Mouse (Mus musculus) lung, postnatal 10 days (tissue): ENCODE data around the gene Ap2b1.
"Not testable (repeated sequence)": the region's sequence is repeated elsewhere in the genome, so short reads cannot be mapped to it uniquely, and the experiment has no call there.

Source experiments
- DNase-seq: peaks from one replicate; pipeline ENCODE4 v3.0.0; 2021

The Ap2b1 gene

GRCm38 (mm10) chr11:83298225-83299195, at the start of gene Ap2b1:
TSS of gene Ap2b1 (plus strand) at chr11:83299024.
- DNase-seq, result peak; percentile 96

- DNase-seq, result not testable (repeated sequence)
These were observed 41.6 kb upstream of the Ap2b1 start for GRCm38 (mm10) chr11:83257211-83257610.

GRCm38 (mm10) chr11:83262673-83263072, 36.2 kb upstream of the Ap2b1 start:
- DNase-seq, result no peak

DNA sequence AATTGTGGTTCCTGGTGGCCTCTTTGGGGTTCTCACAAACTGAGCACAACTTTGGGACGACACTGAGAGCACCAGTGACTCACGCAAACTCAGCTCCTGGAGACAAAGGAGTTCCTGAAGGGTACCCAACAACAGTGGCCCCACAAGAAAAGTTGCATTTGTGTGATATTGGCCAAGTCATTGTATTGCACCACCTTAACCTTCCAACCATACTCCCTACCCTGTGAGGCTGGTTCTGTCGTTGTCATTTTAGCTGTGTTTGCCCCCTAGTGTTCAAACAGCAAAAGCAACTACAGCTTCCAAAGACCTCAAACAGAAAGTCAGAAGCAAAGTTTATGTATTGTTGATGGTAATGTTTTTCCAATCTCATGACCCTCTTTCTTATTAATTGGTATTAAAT, 35.7 kb upstream of the Ap2b1 start:
- DNase-seq, result no peak

- no peak for DNase-seq
These were observed 28.0 kb upstream of the Ap2b1 start for GRCm38 (mm10) chr11:83270842-83271150.

- peak; percentile 84 for DNase-seq
These were observed 27.5 kb upstream of the Ap2b1 start for GRCm38 (mm10) chr11:83271151-83271950.

- peak; percentile 46 for DNase-seq
These were observed 26.6 kb upstream of the Ap2b1 start for GRCm38 (mm10) chr11:83271951-83272843.

DNA sequence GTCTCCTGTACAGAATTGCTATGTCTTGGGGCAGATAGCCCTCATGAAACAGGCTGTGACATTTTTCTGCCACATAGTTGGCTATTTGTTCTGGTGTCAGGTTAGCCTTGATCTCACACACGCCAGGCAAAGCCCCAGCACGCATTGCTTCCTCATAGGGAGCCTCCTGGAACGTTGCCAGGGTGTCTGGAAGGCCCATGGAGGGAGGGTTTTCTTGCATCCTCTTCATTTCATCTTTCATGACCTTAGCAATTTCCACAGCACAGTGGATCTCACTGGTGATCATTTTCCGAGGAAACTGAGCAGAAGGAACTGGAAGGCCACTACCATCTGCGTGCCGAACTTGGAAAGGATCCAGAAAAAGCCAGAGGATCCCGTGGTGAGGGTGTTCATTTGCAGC, 22.6 kb upstream of the Ap2b1 start:
- DNase-seq, result peak; percentile 24

GRCm38 (mm10) chr11:83279024-83279423, 19.8 kb upstream of the Ap2b1 start:
- DNase-seq, result no peak

DNA sequence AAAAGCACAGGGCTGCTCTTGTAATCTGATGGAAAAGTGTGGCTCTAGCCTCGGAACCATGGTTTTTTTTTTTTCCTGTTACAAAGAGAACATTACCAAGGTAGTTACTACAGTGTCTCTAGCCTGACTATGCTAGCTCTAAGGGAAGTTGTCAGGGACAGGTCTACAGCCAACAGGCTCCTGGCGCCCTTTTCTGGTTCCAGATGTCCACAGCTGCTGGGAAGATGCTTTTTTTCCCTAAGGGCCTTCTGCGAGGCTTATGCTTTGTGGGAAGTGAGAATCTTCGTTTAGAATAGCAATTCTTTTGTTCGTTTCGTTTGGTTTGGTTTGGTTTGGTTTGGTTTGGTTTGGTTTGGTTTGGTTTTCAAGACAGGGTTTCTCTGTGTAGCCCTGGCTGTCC, 19.1 kb upstream of the Ap2b1 start:
- DNase-seq, result peak; percentile 35

GRCm38 (mm10) chr11:83282084-83282483, 16.7 kb upstream of the Ap2b1 start:
- no peak for DNase-seq

DNA sequence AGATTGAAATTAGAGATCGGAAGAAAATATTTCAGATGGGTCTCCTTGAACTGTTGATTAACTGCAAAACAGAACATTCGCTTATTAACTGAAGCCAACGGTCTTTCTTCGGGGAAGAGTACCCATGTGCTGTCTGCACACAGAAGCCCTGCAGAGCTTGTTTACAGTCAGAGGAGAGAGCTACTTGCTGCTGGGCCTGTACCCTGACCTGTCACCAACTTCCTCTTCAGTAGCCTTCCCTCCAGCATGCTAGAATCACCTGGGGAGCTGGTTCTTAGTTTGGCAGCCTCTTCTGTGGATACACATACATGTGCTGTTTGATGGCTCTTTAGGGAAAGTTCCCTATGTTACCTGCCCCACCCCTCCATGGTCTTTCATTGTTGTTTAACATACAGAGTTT, 13.2 kb upstream of the Ap2b1 start:
- DNase-seq, result no peak

DNA sequence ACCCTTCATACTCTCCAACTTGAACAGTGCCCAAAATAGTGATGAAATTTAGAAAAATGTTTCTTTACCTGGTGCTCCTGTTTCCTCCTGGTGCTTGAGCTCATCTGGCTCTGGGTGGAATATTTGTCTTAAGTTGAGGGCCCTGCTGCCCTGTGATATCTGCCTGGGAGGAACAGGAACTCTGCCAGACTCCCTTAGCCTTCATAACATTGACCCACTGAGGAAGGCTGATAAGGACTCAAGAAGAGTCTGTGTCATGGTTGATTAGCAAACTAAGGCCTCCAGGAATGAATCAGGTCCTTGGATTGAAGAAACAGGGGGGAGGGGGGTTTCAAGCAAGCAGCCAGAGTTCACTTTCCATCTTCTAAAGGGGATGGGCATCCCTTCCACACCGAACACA, 12.3 kb upstream of the Ap2b1 start, which contains the start of gene Slfn14:
Gene Slfn14 (minus strand): TSS at position 161 of the 400 bp plus-strand sequence.
- DNase-seq, result no peak

DNA sequence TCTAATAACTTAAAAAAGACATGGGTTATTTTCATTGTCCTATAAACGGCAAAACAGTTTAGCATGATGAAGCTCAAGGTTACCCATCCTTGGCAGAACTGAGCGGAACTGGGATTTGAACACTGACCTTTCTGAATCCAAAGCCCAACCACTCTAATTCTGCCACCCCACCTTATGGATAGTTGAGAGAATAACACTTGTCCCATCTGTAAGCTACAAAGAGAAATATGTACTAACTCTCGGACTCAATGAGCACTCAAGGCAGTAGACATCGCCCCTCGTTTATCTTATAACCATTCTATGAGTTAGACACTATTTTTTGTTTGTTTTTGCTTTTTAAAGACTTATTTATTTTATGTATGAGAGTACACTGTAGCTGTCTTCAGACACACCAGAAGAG, 9.8 kb upstream of the Ap2b1 start:
- no peak for DNase-seq

- no peak for DNase-seq
These were observed 9.2 kb upstream of the Ap2b1 start for GRCm38 (mm10) chr11:83289633-83290032.

DNA sequence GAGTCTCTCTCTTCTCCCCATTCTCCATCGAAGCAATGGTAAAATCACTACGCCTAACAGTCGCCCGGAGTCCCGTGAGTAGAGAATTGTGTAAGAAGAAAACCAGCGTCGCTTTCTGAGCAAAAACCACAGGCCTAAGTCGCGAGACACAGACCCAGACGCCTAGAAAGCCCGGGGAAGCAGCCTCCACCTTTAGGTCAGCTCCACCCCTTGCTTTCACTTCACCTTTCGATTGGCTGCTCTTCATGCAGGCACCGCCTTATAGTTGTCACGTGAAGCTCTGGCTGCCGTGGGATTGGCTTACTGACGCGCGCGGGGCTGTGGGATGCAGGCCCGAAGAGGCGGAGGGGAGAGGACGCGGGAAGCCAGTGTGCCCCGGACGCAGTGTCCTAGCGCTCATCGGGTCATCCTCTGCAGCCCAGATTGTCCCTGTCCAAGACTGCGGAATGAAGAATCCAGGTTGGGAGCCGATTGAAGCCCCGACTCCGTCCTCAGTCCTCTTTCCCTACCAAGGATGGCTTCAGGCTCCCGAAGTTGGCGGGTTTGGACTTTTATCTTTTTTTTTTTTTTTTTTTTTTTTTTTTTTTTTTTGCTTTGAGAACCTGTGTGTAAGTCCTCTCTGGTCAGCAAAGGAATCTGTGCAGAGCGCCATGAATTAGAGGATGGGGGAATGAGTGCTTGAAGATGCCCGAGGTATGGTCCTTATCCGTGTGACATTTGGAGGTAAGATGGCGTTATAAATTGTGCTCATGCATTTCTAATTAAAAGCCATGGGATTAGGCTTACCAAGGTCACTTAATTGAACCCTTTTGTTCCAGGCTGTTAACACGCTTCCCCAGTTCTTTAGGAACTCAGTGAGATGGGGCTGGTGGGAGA, 7.2 kb upstream of the Ap2b1 start:
- DNase-seq, result peak; percentile 97

DNA sequence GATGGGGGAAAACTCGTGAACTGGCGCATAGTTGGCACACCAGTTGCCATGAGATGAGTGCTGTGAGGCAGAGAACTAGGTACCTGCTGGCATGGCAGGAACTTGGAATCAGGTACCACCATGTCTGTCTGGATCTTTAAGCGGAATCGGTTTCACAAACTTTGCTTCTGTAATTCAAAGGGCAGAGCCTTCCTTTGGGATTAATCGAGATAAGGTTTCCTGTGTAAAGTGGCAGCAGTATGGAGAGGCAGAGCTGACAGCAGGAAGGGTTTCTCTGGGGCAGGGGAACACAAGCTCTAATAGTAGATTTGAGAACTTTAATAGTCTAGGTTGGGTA, 6.6 kb upstream of the Ap2b1 start:
- DNase-seq, result no peak

GRCm38 (mm10) chr11:83293182-83293581, 5.6 kb upstream of the Ap2b1 start:
- DNase-seq, result no peak

DNA sequence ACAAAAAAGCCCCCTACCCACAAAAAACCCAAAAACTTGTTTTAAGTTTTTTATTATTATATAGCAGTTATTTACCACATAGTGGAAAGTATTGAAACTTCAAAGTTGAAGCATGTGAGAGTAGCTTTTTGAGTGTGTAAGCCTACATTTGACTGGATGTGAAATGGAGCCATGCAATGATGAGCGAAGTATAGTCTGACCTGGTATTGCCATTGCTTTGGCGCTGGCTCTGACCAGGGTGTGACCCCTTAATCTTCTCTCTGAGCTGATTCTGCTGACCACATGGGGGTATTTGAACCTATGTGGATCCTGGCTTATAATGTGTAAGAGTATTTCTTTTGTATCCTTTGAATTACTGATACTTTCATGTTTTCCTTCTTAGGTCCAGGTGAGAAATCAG, 4.7 kb upstream of the Ap2b1 start:
- no peak for DNase-seq

DNA sequence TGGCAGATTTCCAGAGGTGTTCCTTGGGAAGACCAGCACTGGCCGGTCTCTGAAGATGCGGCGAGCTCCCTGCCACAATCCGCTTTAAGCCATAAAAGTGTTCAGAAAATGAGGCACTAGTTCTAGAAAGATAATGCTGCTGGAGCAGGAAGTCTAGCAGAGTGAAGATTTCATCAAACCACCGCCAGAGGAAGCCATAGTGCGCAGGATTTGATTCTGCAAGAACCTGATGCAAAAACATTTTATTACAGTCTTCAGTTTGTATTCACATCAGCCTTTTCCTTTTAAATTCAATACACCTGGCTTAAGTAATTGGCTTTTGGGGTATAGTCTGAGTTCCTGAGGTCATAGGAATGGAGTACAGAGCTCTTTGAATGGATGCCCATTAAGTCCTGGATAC, 1.0 kb upstream of the Ap2b1 start:
- DNase-seq, result no peak

GRCm38 (mm10) chr11:83299724-83300123, 900 bp downstream of the Ap2b1 start:
- DNase-seq, result no peak

- DNase-seq, result no peak
These were observed 2.6 kb downstream of the Ap2b1 start for GRCm38 (mm10) chr11:83301431-83301831.
